Mouse (Mus musculus) heart, postnatal 0 days (tissue): ENCODE measurements around the gene Krt9.

Experiments used
- CTCF ChIP-seq: IDR thresholded peaks from 2 replicates; pipeline ENCODE4 v1.5.1; 2016; ENCODE audit warnings: antibody characterized with exemption, control low read depth, low read depth
- EP300 ChIP-seq: IDR thresholded peaks from 2 replicates; pipeline ENCODE4 v1.6.1; 2016; ENCODE audit warnings: antibody characterized with exemption, low read depth

DNA sequence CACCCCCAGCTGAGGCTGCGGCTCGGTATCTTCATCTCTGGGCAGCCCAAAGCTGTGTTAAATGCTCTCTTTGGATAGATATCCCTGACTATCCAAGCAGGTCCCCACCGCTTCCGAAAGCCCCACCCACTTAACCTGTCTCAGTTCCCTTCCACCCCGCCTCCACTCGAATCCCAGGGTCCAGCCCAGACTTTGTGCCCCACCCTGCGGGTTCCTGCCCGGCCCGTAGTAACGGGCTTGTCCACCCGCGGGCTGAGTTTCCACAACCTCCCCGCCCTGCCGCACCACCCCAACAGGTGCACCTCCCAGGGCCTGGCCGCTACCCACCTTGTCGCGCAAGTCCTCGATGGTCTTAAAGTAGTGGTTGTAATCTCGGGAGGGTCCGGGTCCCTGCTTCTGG, 47.9 kb downstream of the Krt9 start:
- no peak for TF ChIP-seq EP300
- no peak for TF ChIP-seq CTCF
